Comparison of ENCODE assay signal across 27 mouse cellular contexts in genomic region chr1:166123045-166123444, GRCm38 (mm10). TPM values are rescaled to one million over a fixed set of nuclear protein-coding genes. Genes with fewer than 3 reads are reported as not detected.
DNase-seq lines count a peak whose midpoint lies in the region; ATAC-seq and TF ChIP-seq lines count a peak whose summit lies in the region.
"Had no signal": no experiment of that assay in that cellular context is flagged by ENCODE, and none has a peak within 500 bp of the region (broad histone marks: within the 10 kb centered on the region; RNA-seq: fewer than 3 reads in every experiment).

No protein-coding gene starts in this region.

- DNase-seq in CD4-positive, CD25-positive, alpha-beta regulatory T cell, adult 2 months (ENCODE audit: low read depth, low spot score) = peak; percentile 18
- DNase-seq in CH12.LX (ENCODE audit: extremely low read depth) (no peak), ZHBTc4 (ENCODE audit: low read depth, low spot score) (peak; percentile 89)
- no peak for DNase-seq in frontal cortex, postnatal 14 days (ENCODE audit: low spot score in 2 of 2)
- DNase-seq: cerebellum, adult 18-20 months; cerebellum, postnatal 36 days; gastrocnemius, postnatal 25 days; heart, postnatal 14 days; kidney, adult 18-20 months; kidney, postnatal 25 days; left cerebral cortex, postnatal 4 days; lung, embryonic 14.5 days; thymus, postnatal 25 days had no signal

- no peak for TF ChIP-seq POLR2A in CH12.LX (IDR thresholded peaks at IDR 0.05; ENCODE audit: low read depth, low read length)

- in situ Hi-C loops in CH12.LX (cut with MboI; ENCODE audit: low pct_ligation_motif_present, low pct_unique_long_range_greater_than_20kb, low sequenced_read_pairs) = no loop called here

- no peak overlapping the region for H3K9ac ChIP-seq in intestine, postnatal 0 days (ENCODE audit: low read depth, low read length)
- no peak overlapping the region for H3K9ac ChIP-seq in intestine, embryonic 15.5 days
- H3K9ac ChIP-seq in CH12.LX (ENCODE audit: insufficient read depth, low read depth) = no peak overlapping the region
- H3K9ac ChIP-seq: embryonic facial prominence, embryonic 15.5 days; hindbrain, embryonic 15.5 days; lung, embryonic 14.5 days had no signal

- no peak overlapping the region for H3K27ac ChIP-seq in intestine, postnatal 0 days (ENCODE audit: low read depth, low read length)
- H3K27ac ChIP-seq in intestine, embryonic 15.5 days = no peak overlapping the region
- no peak overlapping the region for H3K27ac ChIP-seq in CH12.LX (ENCODE audit: insufficient read depth, low read depth)
- H3K27ac ChIP-seq: embryonic facial prominence, embryonic 15.5 days; forebrain, embryonic 10.5 days; heart, embryonic 10.5 days; hindbrain, embryonic 15.5 days; left cerebral cortex, adult 2 months; macrophage; midbrain, embryonic 10.5 days had no signal

- no peak overlapping the region for H3K4me3 ChIP-seq in intestine, postnatal 0 days (ENCODE audit: low read depth, low read length)
- H3K4me3 ChIP-seq in intestine, embryonic 15.5 days (replicated peaks) = no peak overlapping the region
- H3K4me3 ChIP-seq in CH12.LX (replicated peaks in 1 of 3; ENCODE audit: low read depth in 2 of 3, low read length in 2 of 3, poor library complexity in 1 of 3) = no peak overlapping the region
- H3K4me3 ChIP-seq: embryonic facial prominence, embryonic 15.5 days; forebrain, embryonic 10.5 days; heart, embryonic 10.5 days; hindbrain, embryonic 15.5 days; left cerebral cortex, adult 2 months; midbrain, embryonic 10.5 days had no signal

- H3K36me3 ChIP-seq in intestine, postnatal 0 days (ENCODE audit: control insufficient read depth, insufficient read depth) = no peaks in the 10 kb centered on the region
- H3K36me3 ChIP-seq in intestine, embryonic 15.5 days = no peaks in the 10 kb centered on the region
- no peaks in the 10 kb centered on the region for H3K36me3 ChIP-seq in CH12.LX (replicated peaks in 1 of 2; ENCODE audit: control insufficient read depth in 1 of 2, insufficient read depth in 1 of 2, low read length in 1 of 2)
- H3K36me3 ChIP-seq: embryonic facial prominence, embryonic 15.5 days; forebrain, embryonic 10.5 days; G1E; hindbrain, embryonic 15.5 days; midbrain, embryonic 10.5 days had no signal

- TF ChIP-seq EP300 in CH12.LX (IDR thresholded peaks at IDR 0.05; ENCODE audit: low read length) = no peak

- H3K79me2 ChIP-seq in CH12.LX (replicated peaks; ENCODE audit: control insufficient read depth, extremely low read depth, insufficient read depth, poor library complexity, severe bottlenecking) = no peaks in the 10 kb centered on the region

- WGBS in intestine, postnatal 0 days = 97% methylated on average over 1 of the region's 1 CpGs
- 97% methylated on average over 1 of the region's 1 CpGs for WGBS in intestine, embryonic 15.5 days

- peak; percentile 34 for TF ChIP-seq CTCF in intestine, postnatal 0 days (IDR thresholded peaks at IDR 0.05; ENCODE audit: low read depth)
- TF ChIP-seq CTCF in CH12.LX (conservative IDR thresholded peaks at IDR 0.05 in 1 of 2, IDR thresholded peaks at IDR 0.05 in 1 of 2; ENCODE audit: low read depth in 2 of 2, low read length in 2 of 2) = peak in 1 of 2 experiments; percentile 36; a peak in 2 of 4 replicates

- H3K4me1 ChIP-seq in intestine, postnatal 0 days (replicated peaks; ENCODE audit: control insufficient read depth, insufficient read depth, low read length) = peaks cover 3% of the 10 kb centered on the region; the same call in 1 of the 2 replicates
- H3K4me1 ChIP-seq in intestine, embryonic 15.5 days (replicated peaks) = peaks cover 13% of the 10 kb centered on the region
- no peaks in the 10 kb centered on the region for H3K4me1 ChIP-seq in CH12.LX (ENCODE audit: control insufficient read depth in 1 of 2, insufficient read depth in 2 of 2)
- H3K4me1 ChIP-seq: hindbrain, embryonic 15.5 days had no signal

- peak; percentile 3 for TF ChIP-seq RAD21 in CH12.LX (IDR thresholded peaks at IDR 0.05; ENCODE audit: low read depth, low read length)

- no peaks in the 10 kb centered on the region for H3K9me3 ChIP-seq in intestine, postnatal 0 days (ENCODE audit: control insufficient read depth)
- H3K9me3 ChIP-seq in intestine, embryonic 15.5 days = no peaks in the 10 kb centered on the region
- H3K9me3 ChIP-seq in CH12.LX (replicated peaks; ENCODE audit: low read length) = no peaks in the 10 kb centered on the region
- H3K9me3 ChIP-seq: embryonic facial prominence, embryonic 15.5 days; G1E; heart, embryonic 10.5 days; hindbrain, embryonic 15.5 days; midbrain, embryonic 10.5 days had no signal

- no peaks in the 10 kb centered on the region for H3K27me3 ChIP-seq in intestine, postnatal 0 days (replicated peaks; ENCODE audit: control insufficient read depth, insufficient read depth, low read length)
- no peaks in the 10 kb centered on the region for H3K27me3 ChIP-seq in intestine, embryonic 15.5 days (replicated peaks)
- H3K27me3 ChIP-seq in CH12.LX (replicated peaks) = no peaks in the 10 kb centered on the region
- H3K27me3 ChIP-seq: embryonic facial prominence, embryonic 15.5 days; hindbrain, embryonic 15.5 days had no signal

- ATAC-seq in CD4-positive, CD25-positive, alpha-beta regulatory T cell, adult 4 months = no peak
- no peak for ATAC-seq in intestine, postnatal 0 days
- ATAC-seq in intestine, embryonic 15.5 days = no peak
- no peak for ATAC-seq in erythroid progenitor cell, adult 5-6 weeks (replicated peaks; ENCODE audit: low FRiP score, poor library complexity, severe bottlenecking)

- dilution Hi-C loops in CH12.LX (cut with MboI; ENCODE audit: extremely low pct_ligation_motif_present, extremely low pct_unique_long_range_greater_than_20kb, low sequenced_read_pairs) = no loop called here

- no peak overlapping the region for H3K4me2 ChIP-seq in intestine, postnatal 0 days (replicated peaks; ENCODE audit: low read depth)
- H3K4me2 ChIP-seq in intestine, embryonic 15.5 days (replicated peaks) = no peak overlapping the region
- no peak overlapping the region for H3K4me2 ChIP-seq in CH12.LX (ENCODE audit: insufficient read depth, low read depth, poor library complexity, severe bottlenecking)
- H3K4me2 ChIP-seq: embryonic facial prominence, embryonic 15.5 days; hindbrain, embryonic 15.5 days; lung, embryonic 14.5 days had no signal

TF ChIP-seq in CH12.LX, 34 proteins besides CTCF, POLR2A, EP300 and RAD21:
- TF ChIP-seq CHD1 (IDR thresholded peaks at IDR 0.05; ENCODE audit: low read depth, low read length) (no peak), TBP (conservative IDR thresholded peaks at IDR 0.05; ENCODE audit: low read depth, low read length) (no peak), ETS1 (conservative IDR thresholded peaks at IDR 0.05; ENCODE audit: low read depth, low read length) (no peak), SMC3 (IDR thresholded peaks at IDR 0.05; ENCODE audit: low read depth, low read length) (no peak), MAX (IDR thresholded peaks at IDR 0.05; ENCODE audit: low read length) (no peak), CHD2 (IDR thresholded peaks at IDR 0.05; ENCODE audit: low read length) (no peak), SIN3A (IDR thresholded peaks at IDR 0.05; ENCODE audit: low read length) (no peak), USF1 (IDR thresholded peaks at IDR 0.05; ENCODE audit: low read depth, low read length) (no peak), MAFK (IDR thresholded peaks at IDR 0.05; ENCODE audit: insufficient replicate concordance, low read length) (no peak), MAZ (IDR thresholded peaks at IDR 0.05; ENCODE audit: low read depth, low read length) (no peak), ZNF384 (IDR thresholded peaks at IDR 0.05; ENCODE audit: low read depth, low read length) (no peak)

RNA-seq across cellular contexts. Expression of gene Dusp27, which starts 4.7 kb away (rescaled TPM):
- not detected for polyA plus RNA-seq in CD4-positive, CD25-positive, alpha-beta regulatory T cell, adult 4 months (2017; shearing (Covaris generic))
- polyA plus RNA-seq in intestine, postnatal 0 days (2015; fragmentation: Nextera tagmentation; extraction: Ambion mirVana) = 0.61 and 0.99 TPM in 2 replicates
- polyA plus RNA-seq in intestine, embryonic 15.5 days (2015; fragmentation: Nextera tagmentation; extraction: Ambion mirVana) = 1.8 TPM in 2 replicates
- total RNA-seq in CH12.LX (2012; rRNA removed) = not detected in 2 replicates
- total RNA-seq in CH12.LX (2014; rRNA removed) = not detected in 2 replicates
- polyA plus RNA-seq in CH12.LX (2012; ENCODE audit: insufficient read length, low read depth) = 0.06 TPM in 1 of 2 replicates, not detected in the other
- not detected in 2 replicates for total RNA-seq in erythroid progenitor cell, adult 5-6 weeks (2015; ENCODE audit: low replicate concordance)
- not detected in 2 replicates for total RNA-seq in erythroid progenitor cell, adult 5-6 weeks (2017; ENCODE audit: low replicate concordance)
- total RNA-seq: adrenal gland, adult 18-20 months; liver, adult 2 months had no signal
- polyA plus RNA-seq: G1E; liver, adult 2 months had no signal

RNA-seq across cellular contexts. Expression of gene Gpa33, which starts 7.0 kb away (rescaled TPM):
- polyA plus RNA-seq in CD4-positive, CD25-positive, alpha-beta regulatory T cell, adult 4 months (2017; shearing (Covaris generic)) = not detected
- 136 and 161 TPM in 2 replicates for polyA plus RNA-seq in intestine, postnatal 0 days (2015; fragmentation: Nextera tagmentation; extraction: Ambion mirVana)
- 59.8 and 60.2 TPM in 2 replicates for polyA plus RNA-seq in intestine, embryonic 15.5 days (2015; fragmentation: Nextera tagmentation; extraction: Ambion mirVana)
- total RNA-seq in CH12.LX (2012; rRNA removed) = 0.04 TPM in 1 of 2 replicates, not detected in the other
- not detected in 2 replicates for total RNA-seq in CH12.LX (2014; rRNA removed)
- not detected in 2 replicates for polyA plus RNA-seq in CH12.LX (2012; ENCODE audit: insufficient read length, low read depth)
- not detected in 2 replicates for total RNA-seq in erythroid progenitor cell, adult 5-6 weeks (2015; ENCODE audit: low replicate concordance)
- not detected in 2 replicates for total RNA-seq in erythroid progenitor cell, adult 5-6 weeks (2017; ENCODE audit: low replicate concordance)
- total RNA-seq: gastrocnemius, postnatal 25 days; heart, postnatal 14 days; left cerebral cortex, adult 2 months; left cerebral cortex, postnatal 4 days; liver, adult 2 months had no signal
- polyA plus RNA-seq: G1E; hindbrain, embryonic 15.5 days; lung, embryonic 14.5 days; macrophage had no signal

Comparison
In these comparisons a context has a peak if more than half of its experiments do, and no peak if none do; other contexts are left out.
1. DNase-seq: peak in CD4-positive, CD25-positive, alpha-beta regulatory T cell, adult 2 months (single experiment) and ZHBTc4 (single experiment); none in CH12.LX (single experiment) and frontal cortex, postnatal 14 days (0 of 2).
2. RNA of gene Gpa33, which starts 7.0 kb away (polyA plus RNA-seq): 136 to 161 TPM in intestine, postnatal 0 days and 59.8 to 60.2 TPM in intestine, embryonic 15.5 days; not detected in CH12.LX and not detected in CD4-positive, CD25-positive, alpha-beta regulatory T cell, adult 4 months; every median in the first group is over 10 times any median in the second.